Mouse (Mus musculus) liver, adult 2 months (tissue): Measurements from ENCODE around the gene Tubgcp2. TPM values are rescaled to one million over a fixed set of nuclear protein-coding genes. Genes with fewer than 3 reads are reported as not detected.
A peak's percentile ranks its signal among the peaks of the same experiment; 100 is the strongest.

Experiments
- DNase-seq: peaks from one replicate; pipeline ENCODE4 v3.0.0-alpha.2; 2011; ENCODE audit warnings: low read depth, low spot score; ENCODE audit errors: extremely low read depth
- H3K27ac ChIP-seq: fragments of 200-500 bp; replicated peaks from 2 replicates; pipeline ENCODE4 v1.5.1; 2012; ENCODE audit warnings: low read depth, mild to moderate bottlenecking, control low read depth, inconsistent platforms, low read length; ENCODE audit not compliant: insufficient read depth
- H3K27me3 ChIP-seq: fragments of 200-500 bp; 2 replicates; pipeline ENCODE4 v1.6.1; 2012; ENCODE audit warnings: mild to moderate bottlenecking, moderate library complexity, low read length, inconsistent platforms; ENCODE audit not compliant: control insufficient read depth, insufficient read depth
- H3K36me3 ChIP-seq: fragments of 200-500 bp; 2 replicates; pipeline ENCODE4 v1.6.1; 2012; ENCODE audit warnings: low read length, inconsistent platforms; ENCODE audit not compliant: control insufficient read depth, insufficient read depth
- H3K4me1 ChIP-seq: fragments of 200-500 bp; 2 replicates; pipeline ENCODE4 v1.6.1; 2011; ENCODE audit warnings: low read length; ENCODE audit not compliant: control insufficient read depth, insufficient read depth
- H3K4me3 ChIP-seq: fragments of 200-500 bp; 2 replicates; pipeline ENCODE4 v1.5.1; 2011; ENCODE audit warnings: low read depth, mild to moderate bottlenecking, control low read depth, low read length, moderate library complexity; ENCODE audit not compliant: insufficient read depth
- H3K79me2 ChIP-seq: fragments of 200-500 bp; 2 replicates; pipeline ENCODE4 v1.6.1; 2012; ENCODE audit warnings: inconsistent platforms, mild to moderate bottlenecking, low read length, moderate library complexity; ENCODE audit not compliant: control insufficient read depth, insufficient read depth
- H3K9ac ChIP-seq: fragments of 200-500 bp; 2 replicates; pipeline ENCODE4 v1.6.1; 2012; ENCODE audit warnings: low read depth, mild to moderate bottlenecking, control low read depth, inconsistent platforms, low read length
- CTCF ChIP-seq: fragments of 200-500 bp; IDR thresholded peaks from 2 replicates; pipeline ENCODE4 v1.5.1; 2011; ENCODE audit warnings: low read depth, low read length, control low read depth
- POLR2A ChIP-seq: fragments of 200-500 bp; IDR thresholded peaks from 2 replicates; pipeline ENCODE4 v1.6.1; 2011; ENCODE audit warnings: low read length, control low read depth; ENCODE audit not compliant: insufficient read depth; ENCODE audit errors: extremely low read depth
- WGBS: fragments of 180-500 bp; shearing (Covaris S2); methylation state at CpG from one replicate; pipeline ENCODE4 v1.1.7; 2018; 5-methylcytosine and 5-hydroxymethylcytosine counted together
- polyA plus RNA-seq: library from polyadenylated mRNA; depleted of rRNA; stranded (reverse); fragments of >200 nt; gene quantifications from 2 replicates; pipeline ENCODE4 v1.2.3, GENCODE M21; 2012
- total RNA-seq: library from RNA; depleted of rRNA; stranded (reverse); fragments of >200 nt; gene quantifications from 2 replicates; pipeline ENCODE4 v1.2.3, GENCODE M21; 2014

Gene Tubgcp2
- total and polyA plus RNA-seq, 2 experiments: 11.8 to 12.4 TPM

DNA sequence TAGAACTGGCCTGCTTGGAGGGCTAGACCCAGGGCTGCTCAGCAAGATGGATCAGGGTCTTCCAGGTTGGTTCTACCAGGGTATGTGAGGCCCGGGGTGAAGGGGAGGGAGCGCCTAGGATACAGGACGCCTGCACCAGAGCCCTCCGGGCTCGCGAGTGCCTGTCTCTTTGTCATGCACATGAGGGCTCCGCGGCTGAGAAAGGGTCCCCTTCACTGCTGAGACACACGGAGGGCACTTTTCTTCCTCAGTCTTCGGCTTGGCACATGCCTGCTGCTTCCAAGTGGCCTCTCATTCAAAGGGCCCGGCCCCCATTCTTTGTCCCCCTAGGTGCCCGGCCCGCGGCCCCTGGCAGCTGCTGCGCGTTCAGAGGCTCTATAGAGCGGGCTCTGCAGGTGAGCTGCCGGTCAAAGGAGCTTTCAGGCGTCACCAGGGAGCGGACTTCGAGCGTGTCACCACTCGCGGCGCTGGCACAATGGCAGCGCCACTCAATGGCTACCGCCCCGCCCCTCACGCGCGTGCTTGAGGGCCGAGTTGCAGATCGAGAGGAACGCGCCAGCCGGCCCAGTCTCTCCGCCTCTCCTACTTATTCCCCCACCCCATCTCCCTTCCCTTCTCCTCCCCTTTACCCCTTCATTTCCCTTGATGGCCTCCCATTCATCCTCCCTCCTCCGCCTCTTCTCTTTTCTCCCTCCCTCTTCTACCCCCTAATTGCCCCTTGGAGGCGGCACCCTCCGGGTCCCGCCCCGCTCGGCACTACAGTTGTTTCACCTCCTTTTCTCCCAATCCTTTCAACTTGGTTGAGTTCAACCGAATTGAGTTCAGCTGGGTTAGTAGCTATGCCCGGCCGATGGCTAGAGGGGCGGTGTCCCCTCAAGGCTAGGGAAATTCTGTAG, 24.7 kb upstream of the Tubgcp2 start:
- no peak for DNase-seq
- H3K27ac ChIP-seq: no peak overlapping the region
- no peak overlapping the region; the same call in 1 of the 2 replicates for H3K4me3 ChIP-seq
- 6% methylated on average over 47 of the region's 47 CpGs for WGBS
- H3K27me3 ChIP-seq: peaks cover 6% of the 10 kb centered on the region; the same call in 1 of the 2 replicates
- H3K9ac ChIP-seq: no peak overlapping the region
- no peaks in the 10 kb centered on the region for H3K4me1 ChIP-seq
- H3K79me2 ChIP-seq: no peaks in the 10 kb centered on the region
- no peaks in the 10 kb centered on the region for H3K36me3 ChIP-seq
- TF ChIP-seq CTCF (no peak), POLR2A (no peak)

GRCm38 (mm10) chr7:140059601-140060000, 23.1 kb upstream of the Tubgcp2 start:
- no peak overlapping the region for H3K4me3 ChIP-seq
- TF ChIP-seq POLR2A (no peak), CTCF (no peak)
- H3K27ac ChIP-seq: no peak overlapping the region
- no peaks in the 10 kb centered on the region for H3K36me3 ChIP-seq
- no peak overlapping the region for H3K9ac ChIP-seq
- H3K27me3 ChIP-seq: peaks cover 6% of the 10 kb centered on the region; the same call in 1 of the 2 replicates
- H3K79me2 ChIP-seq: no peaks in the 10 kb centered on the region
- no peak for DNase-seq
- WGBS: 63% methylated on average over 4 of the region's 4 CpGs
- no peaks in the 10 kb centered on the region for H3K4me1 ChIP-seq

GRCm38 (mm10) chr7:140058528-140058927, 22.1 kb upstream of the Tubgcp2 start:
- Histone ChIP-seq H3K79me2 (no peaks in the 10 kb centered on the region), H3K4me3 (no peak overlapping the region), H3K4me1 (no peaks in the 10 kb centered on the region), H3K9ac (no peak overlapping the region), H3K27me3 (peaks cover 6% of the 10 kb centered on the region; the same call in 1 of the 2 replicates), H3K36me3 (no peaks in the 10 kb centered on the region), H3K27ac (no peak overlapping the region)
- whole genome bisulfite sequencing: 41% methylated on average over 7 of the region's 7 CpGs
- no peak for TF ChIP-seq POLR2A
- TF ChIP-seq CTCF: no peak
- no peak for DNase-seq

DNA sequence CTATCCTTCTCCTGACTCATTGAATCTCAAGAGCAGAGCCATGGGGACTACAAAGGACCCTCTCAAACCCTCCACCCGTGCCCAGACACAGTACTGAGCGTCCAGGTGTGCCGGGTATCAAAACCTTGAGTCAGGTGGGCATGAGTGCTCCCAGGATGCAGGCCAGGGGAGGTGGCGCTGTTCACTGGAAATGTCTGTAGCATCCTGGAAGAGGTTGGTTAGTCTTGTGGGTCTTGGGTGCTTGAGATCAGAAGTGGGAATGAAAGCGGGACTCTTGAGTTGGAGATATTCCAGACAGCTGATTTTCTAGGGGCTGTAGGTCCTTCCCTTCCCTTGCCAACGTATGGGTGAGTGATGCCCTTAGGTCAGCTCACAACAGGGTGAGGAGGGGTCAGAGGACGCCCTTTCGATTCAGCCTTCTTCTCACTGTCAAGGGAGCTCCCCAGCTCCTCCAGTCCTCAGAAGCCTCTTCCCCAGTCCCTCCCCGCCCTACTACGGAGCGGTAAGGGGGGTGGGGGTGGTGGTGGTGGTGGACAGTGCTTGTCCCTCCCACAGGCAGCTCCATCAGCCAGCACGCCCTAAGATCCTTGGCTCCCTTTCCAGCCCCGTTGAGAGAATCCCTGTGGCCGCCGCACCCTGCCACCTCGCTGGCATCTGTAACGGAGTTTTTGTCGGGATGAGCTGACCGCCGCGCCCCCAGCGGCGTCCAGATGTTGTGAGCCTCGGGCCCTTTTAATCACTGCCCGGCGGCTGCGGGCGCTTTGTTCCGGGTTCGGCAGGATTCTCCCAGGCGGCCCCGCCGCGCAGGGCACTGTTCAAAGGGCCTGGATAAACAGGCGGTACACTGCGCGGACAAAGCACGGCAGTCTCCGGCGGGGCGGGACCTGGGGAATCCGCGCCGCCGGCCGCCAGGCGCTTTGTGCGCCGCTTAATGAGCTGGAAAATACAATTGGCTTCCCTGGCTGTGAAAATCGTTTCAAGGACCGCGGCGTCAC, 21.2 kb upstream of the Tubgcp2 start:
- H3K79me2 ChIP-seq: no peaks in the 10 kb centered on the region
- peak overlapping the region; percentile 9; the same call in 1 of the 2 replicates for H3K4me3 ChIP-seq
- no peaks in the 10 kb centered on the region for H3K4me1 ChIP-seq
- no peak for DNase-seq
- no peaks in the 10 kb centered on the region for H3K36me3 ChIP-seq
- H3K9ac ChIP-seq: 0 out of 2 replicates have a peak overlapping the region, but pooled peaks have one; percentile 6
- peaks cover 6% of the 10 kb centered on the region; the same call in 1 of the 2 replicates for H3K27me3 ChIP-seq
- TF ChIP-seq CTCF (no peak), POLR2A (no peak)
- WGBS: 6% methylated on average over 53 of the region's 53 CpGs
- H3K27ac ChIP-seq: no peak overlapping the region

DNA sequence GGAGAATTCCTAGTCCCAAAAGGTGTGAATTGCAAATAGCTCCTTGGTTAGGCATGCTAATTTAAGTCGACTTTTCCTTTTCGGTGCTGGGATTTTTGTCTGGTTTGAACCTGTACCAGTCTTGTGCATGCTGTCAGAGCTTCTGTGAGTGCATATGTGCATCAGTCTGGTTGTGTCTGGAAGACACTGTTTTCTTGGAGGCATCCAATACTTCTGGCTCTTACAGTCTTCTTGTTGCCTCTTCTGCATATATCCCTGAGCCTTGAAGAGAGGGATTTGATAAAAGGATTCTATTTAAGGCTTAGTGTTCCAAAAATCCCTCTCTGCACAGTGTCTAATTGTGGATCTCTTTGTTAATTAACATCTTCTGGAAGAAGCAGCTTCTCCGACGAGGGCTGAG, 17.7 kb upstream of the Tubgcp2 start:
- Histone ChIP-seq H3K36me3 (no peaks in the 10 kb centered on the region), H3K9ac (no peak overlapping the region), H3K27ac (no peak overlapping the region), H3K27me3 (peaks cover 7% of the 10 kb centered on the region; the same call in 1 of the 2 replicates), H3K4me3 (no peak overlapping the region), H3K4me1 (peaks cover 5% of the 10 kb centered on the region), H3K79me2 (no peaks in the 10 kb centered on the region)
- TF ChIP-seq CTCF: no peak
- TF ChIP-seq POLR2A: no peak
- WGBS: 81% methylated on average over 4 of the region's 4 CpGs
- DNase-seq: no peak
